Mouse (Mus musculus) forelimb bud, embryonic 11.5 days (tissue): ENCODE measurements at regions not wholly inside any gene's neighbourhood (a gene's known extent, or its start where the extent isn't known, plus 50 kb on each side); places are given as distances from the start of the nearest gene placed in this dataset.
A peak's percentile ranks its signal among the peaks of the same experiment; 100 is the strongest.

Source experiments
- DNase-seq: peaks from one replicate; pipeline ENCODE4 v3.0.0-alpha.2; 2012; ENCODE audit warnings: low read depth, low spot score

DNA sequence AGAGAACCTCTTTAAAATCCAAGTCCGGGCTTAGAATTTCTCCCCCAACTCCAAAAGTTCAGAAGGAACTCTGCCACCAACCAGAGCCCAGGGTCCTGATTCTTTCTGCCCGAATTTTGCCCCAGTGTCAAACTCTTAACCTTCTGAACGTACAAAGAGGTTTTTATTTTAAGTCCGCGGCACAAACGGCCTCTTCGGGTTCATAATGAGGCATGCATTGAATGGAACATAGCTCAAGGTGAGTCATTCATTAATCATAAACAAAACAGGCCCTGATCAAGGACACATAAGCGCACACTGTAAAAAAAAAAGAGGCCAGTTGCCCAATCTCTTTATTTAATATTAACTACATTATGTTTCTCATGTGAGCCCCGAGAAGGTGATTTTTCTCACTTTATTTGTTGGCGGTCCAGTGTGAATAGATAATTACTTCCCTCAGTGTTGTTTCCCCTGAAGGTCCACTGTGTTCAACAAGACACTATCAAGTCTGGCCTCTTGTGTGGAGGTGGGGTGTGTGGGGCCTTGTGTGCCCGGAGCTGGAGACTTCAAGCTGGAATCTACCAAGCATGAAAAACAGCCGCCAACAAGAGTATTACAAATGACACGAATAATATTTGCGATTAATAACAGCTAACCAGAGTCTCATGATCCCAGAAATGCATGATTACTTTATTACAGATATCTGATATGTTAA is 241.1 kb upstream of the Sall1 start:
- no peak for DNase-seq

DNA sequence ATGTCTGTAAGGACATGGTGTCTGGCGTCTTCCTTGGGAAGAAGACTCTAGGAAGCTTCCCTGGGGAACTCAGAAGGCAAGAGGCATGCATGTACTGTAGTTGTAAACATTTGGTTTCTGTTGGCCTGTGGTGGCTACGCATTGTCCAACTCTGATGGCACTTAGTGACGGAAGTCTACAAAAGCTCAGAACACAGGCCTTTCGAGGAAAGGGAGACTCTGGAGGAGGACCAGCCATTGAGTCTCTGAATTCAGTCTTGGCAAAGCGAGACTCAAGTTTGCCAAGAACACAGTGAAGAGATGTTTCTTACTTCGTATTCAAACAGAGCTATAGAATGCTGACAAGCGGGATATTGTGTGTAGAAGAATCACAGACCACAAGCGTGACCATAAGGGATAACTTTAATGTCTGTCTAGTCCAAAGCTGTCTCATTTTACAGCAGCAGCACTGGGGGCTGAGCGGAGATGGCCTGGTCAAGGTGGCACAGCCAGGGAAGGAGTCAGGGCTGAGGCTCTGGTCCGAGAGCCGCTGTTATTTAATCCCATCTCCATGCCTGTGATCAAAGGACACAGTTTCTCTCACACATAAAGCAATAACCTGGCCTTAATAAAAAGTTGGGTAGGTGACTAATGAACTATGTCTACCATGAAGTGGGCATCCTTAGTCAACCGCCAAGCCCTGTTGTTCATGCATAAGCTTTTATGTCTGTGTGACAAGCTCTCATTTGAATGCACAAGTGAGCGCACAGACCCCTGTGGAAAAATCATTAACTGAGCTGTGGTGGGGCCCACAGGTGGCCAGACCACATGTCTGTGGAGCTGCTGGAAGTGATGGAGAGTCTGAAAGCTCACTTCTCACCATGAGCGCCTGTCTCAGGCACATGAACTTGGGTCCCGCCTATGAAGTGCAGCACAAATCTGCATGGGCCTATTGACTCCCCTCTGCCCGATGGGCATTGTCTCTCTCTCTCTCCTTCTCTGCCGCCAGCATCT is 239.4 kb upstream of the Sall1 start:
- no peak for DNase-seq

GRCm38 (mm10) chr8:89279844-89280243 is 235.9 kb upstream of the Sall1 start:
- DNase-seq: no peak

GRCm38 (mm10) chr8:89279142-89279541 is 235.2 kb upstream of the Sall1 start:
- DNase-seq: no peak

GRCm38 (mm10) chr8:89273276-89273675 is 229.3 kb upstream of the Sall1 start:
- DNase-seq: no peak

DNA sequence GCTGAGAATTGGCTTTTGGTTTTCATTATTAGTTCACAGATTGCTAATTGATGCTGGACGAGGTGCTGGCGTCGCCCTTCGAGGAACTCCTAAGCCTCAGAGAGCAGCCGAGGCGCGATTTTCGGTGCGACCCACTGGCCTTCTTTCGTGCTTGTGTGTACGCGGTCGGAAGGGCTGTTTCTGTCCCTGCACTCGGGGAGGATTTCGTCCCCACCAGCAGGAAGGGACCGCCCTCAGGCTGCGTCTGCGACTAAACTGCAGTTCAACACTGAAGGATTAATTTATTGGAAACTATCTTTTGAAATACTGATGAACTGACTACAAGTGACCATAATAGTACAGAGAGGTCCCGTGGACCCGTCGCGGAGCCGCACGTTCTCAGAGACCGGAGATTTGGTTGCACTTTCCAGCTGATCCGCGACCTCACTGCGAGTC is 228.4 kb upstream of the Sall1 start:
- peak; percentile 48 for DNase-seq

DNA sequence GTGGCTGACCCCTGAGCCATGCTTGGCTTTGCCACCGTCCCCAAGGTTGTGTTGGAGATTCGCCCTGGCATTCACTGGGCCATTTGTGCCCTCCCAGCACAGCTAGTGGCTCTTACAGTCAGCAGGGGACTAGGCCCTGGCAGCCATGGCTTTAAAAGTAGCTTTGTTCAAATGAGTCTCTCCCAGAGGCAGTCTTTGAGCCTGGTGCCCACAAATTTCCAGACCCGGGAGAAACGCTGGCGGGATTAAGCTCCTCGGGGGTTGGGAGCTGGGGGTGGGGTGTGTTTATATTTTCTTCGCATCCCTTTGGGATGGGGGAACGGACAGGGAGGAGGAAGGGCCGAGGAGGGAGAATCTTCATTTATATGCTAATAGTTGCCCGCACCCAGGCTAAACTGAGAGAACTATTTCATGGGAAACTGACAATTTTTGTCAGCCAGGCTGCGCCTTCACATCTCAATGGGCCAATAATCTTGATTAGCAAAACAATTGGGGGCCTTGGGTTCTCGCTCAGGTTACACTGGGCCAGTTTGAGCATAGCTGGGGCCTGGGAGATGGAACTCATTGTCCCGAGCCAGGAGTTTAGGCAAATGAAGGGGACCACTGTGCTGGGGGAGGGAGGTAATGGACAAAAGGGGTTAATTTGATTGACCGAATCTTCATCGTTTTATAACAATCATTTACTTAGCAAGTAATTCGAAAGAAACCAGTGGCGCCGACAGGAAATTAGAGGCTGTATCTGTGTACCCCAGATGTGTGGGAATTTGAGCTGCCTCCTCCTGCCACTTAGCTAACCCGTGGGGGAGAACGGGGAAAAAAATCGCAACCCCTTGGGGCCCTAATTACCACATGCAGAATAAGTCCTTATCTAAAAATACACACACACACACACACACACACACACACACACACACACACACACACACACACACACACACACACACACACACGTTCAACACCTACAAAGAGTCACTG is 227.7 kb upstream of the Sall1 start:
- DNase-seq: no peak

DNA sequence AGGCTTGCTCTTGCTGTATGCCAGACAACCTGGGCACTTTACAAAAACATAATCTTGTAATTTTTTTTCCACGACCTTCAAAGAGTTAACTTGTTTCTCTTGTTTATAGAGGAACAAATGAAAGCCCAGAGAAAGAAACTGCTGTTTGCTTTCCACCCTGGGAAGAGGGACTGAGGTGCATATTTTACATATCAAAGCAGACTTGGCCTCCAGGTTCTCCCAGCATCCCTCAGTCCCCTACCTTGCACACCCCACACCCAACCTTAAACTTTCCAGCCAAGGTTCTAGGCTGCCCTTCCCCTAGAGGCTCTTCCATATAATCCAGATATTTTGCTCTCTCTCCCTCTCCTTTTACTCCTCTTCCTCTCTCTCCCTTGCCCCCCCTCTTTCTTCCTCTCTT is 226.0 kb upstream of the Sall1 start:
- no peak for DNase-seq

- DNase-seq: no peak
These were observed 217.3 kb upstream of the Sall1 start for GRCm38 (mm10) chr8:89261163-89261812.

- no peak for DNase-seq
These were observed 215.9 kb upstream of the Sall1 start for GRCm38 (mm10) chr8:89259881-89260280.

DNA sequence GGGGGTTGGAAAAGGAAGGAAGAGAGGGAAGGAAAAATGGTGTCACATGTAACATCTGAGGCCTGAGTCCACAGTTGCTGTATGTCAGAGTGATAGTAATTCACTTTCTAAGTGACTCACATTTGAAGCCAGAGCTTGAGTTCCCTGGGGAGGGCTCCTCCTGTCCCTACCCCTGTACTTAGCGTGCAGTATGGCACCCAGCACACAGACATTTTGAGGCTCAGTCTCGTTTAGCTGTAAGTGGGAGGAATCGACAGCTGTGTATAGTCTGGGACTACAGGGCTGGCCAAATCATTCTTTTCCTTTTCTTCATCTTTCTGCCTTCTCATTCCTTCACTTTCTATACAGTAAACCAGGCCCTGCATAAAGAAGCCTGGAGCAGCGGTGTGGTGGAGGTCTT is 202.4 kb upstream of the Sall1 start:
- DNase-seq: no peak

DNA sequence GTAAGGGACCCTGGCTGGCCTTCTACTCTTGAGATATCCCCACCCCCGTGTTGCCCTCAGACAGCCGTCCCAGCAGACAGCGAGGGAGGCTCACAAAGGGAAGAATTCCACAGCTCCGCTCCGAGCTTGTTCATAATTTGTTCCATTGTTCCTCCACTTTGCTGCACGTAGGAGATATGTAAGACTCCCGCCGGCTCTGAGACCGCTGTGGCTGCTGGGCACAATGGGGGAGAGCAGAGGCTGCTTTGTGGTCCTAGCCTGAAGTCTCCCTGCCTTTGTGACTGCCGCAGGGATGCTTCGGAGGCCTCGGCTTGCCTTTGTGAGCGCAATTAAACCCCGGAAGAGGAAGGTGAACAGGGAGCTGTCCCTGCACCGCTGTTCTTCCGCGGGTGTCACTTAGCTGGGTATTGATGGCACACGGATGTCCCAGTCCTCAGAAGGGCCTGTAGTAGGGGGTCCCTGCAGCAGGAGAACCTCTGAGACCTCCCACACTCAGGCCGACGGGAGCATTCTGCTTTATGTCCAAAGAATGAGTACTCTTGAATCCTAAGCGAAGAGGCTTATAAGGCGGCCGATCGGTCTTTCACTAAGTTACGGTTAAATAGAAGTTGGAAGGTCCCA is 201.3 kb upstream of the Sall1 start:
- peak; percentile 7 for DNase-seq

GRCm38 (mm10) chr8:89241686-89242085 is 197.7 kb upstream of the Sall1 start:
- DNase-seq: no peak

DNA sequence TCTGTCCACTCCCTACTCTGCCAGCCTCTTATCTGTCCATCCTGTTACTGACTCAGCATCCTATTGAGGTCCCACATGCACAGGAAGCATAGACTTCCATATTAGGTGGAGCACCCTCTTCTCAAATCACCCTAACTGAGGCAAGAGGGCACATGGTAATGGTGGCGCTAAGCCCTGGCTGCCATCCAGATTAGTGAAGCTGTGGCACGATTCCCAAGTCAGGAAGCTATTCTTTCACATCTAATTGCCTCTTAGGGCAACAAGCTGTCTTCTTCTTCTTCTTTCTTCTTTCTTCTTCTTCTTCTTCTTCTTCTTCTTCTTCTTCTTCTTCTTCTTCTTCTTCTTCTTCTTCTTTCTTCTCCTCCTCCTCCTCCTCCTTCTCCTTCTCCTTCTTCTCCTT is 195.7 kb upstream of the Sall1 start:
- no peak for DNase-seq

GRCm38 (mm10) chr8:89234041-89234440 is 190.1 kb upstream of the Sall1 start:
- DNase-seq: no peak

- no peak for DNase-seq
These were observed 188.4 kb upstream of the Sall1 start for GRCm38 (mm10) chr8:89232318-89232717.

- no peak for DNase-seq
These were observed 185.2 kb upstream of the Sall1 start for GRCm38 (mm10) chr8:89229144-89229543.

- DNase-seq: no peak
These were observed 176.9 kb upstream of the Sall1 start for GRCm38 (mm10) chr8:89220870-89221269.

GRCm38 (mm10) chr8:89220381-89220780 is 176.4 kb upstream of the Sall1 start:
- no peak for DNase-seq

DNA sequence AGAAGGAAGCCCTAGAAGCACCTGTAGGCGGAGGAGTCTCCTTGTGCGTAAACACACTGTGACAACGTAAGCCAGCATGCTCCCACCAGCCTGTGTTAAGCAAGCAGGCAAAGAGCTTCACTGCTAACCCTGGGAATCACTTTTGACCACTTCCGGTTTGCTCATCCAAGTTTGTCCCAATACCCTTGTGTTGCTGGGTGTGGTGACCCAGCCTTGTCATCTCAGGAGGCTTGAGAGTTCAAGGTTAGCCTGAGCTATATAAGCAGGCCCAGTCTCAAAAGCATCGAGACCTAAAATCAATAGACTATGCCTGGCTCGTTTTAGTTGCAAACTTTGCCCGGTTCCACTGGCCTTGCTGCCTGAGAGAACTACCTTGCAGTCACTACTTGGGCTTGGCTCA is 175.2 kb upstream of the Sall1 start:
- DNase-seq: no peak

DNA sequence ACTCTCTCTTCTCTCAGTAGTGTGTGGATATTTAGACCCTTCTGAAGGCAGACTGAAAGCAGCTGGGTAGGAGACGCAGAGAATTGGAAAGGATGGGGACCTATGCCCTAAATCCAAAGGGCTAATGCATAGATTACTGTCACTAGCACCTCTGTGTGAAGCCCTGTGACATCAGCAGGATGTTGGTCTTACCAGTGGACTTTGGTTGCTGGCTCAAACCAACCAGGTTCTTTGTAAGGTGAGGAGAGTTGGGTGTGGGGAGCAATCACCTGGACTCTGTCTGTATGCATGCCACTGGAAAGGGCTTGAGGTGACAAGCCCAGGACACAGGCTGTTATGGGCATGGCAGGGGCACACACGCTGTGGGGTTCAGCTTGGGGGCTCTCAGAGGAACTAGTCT is 173.7 kb upstream of the Sall1 start:
- no peak for DNase-seq
